Mouse (Mus musculus) MEL (cell line): ENCODE results near the gene Grhl3.

Source experiments
- POLR2A ChIP-seq, 2 experiments: IDR thresholded peaks; 2 replicates each; pipeline ENCODE4 v1.6.1; 2011 to 2012; ENCODE audit warnings: low read length in 2 of 2, mild to moderate bottlenecking in 2 of 2, control low read depth in 1 of 2, improper control_type of control experiment in 1 of 2, low read depth in 1 of 2, moderate library complexity in 1 of 2; ENCODE audit not compliant: control insufficient read depth in 1 of 2, insufficient read depth in 1 of 2, poor library complexity in 1 of 2
- ZNF384 ChIP-seq: IDR thresholded peaks from 2 replicates; pipeline ENCODE4 v1.6.1; 2012; ENCODE audit warnings: low read depth, mild to moderate bottlenecking, inconsistent platforms, low read length, improper control_type of control experiment

GRCm38 (mm10) chr4:135499831-135500230 is 73.6 kb downstream of the Grhl3 start:
- no peak for TF ChIP-seq POLR2A (IDR thresholded peaks at IDR 0.05; ENCODE audit: control insufficient read depth in 1 of 2, insufficient read depth in 1 of 2, low read depth in 1 of 2, low read length in 2 of 2, poor library complexity in 1 of 2)
- no peak for TF ChIP-seq ZNF384
